Mouse (Mus musculus) liver, adult 2 months (tissue): ENCODE measurements around the gene Gpd2.

Experiments
- CTCF ChIP-seq: fragments of 200-500 bp; IDR thresholded peaks from 2 replicates; pipeline ENCODE4 v1.5.1; 2011; ENCODE audit warnings: low read depth, low read length, control low read depth
- POLR2A ChIP-seq: fragments of 200-500 bp; IDR thresholded peaks from 2 replicates; pipeline ENCODE4 v1.6.1; 2011; ENCODE audit warnings: low read length, control low read depth; ENCODE audit not compliant: insufficient read depth; ENCODE audit errors: extremely low read depth

GRCm38 (mm10) chr2:57243987-57244386, 6.6 kb downstream of the Gpd2 start:
- TF ChIP-seq CTCF (no peak), POLR2A (no peak)
